Mouse (Mus musculus): ENCODE measurements around the gene Rab1b. TPM values are rescaled to one million over a fixed set of nuclear protein-coding genes. Genes with fewer than 3 reads are reported as not detected.
"Not testable (repeated sequence)": the region's sequence is repeated elsewhere in the genome, so short reads cannot be mapped to it uniquely, and the experiment has no call there.

Gene Rab1b
- 306 and 315 TPM in 2 replicates for polyA plus RNA-seq (2015; fragmentation: Nextera tagmentation; extraction: Ambion mirVana)

DNA sequence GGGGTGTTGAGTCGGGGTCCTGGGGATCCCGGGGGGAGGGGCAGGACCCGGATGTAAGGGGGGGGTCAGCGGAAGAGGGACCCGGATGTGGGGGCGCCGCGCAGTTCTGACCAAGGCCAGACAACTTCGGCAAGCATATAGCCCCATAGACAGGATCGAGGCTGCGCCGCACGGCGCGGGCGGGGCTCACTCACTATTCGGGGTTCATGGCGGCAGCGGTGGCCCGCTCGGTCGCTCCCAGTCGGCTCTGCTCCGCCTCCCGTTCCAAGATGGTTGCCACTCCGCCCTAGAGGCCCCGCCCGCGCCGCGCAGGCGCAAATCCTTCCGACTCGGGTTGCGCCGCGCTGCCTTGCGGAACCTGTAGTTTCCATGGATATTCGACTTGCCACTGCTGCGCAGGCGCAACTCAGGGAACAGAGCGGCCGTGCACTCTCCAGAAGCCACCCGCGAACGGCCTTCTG is at the start of gene Rab1b:
Gene Rab1b (minus strand): TSS at position 342 of the 461 bp plus-strand sequence.
- Histone ChIP-seq H3K27me3 (ENCODE audit: insufficient read depth, low read length) (no peaks in the 10 kb centered on the region), H3K9ac (replicated peaks; ENCODE audit: low read length) (peak within 1 kb of the TSS; percentile 94), H3K4me2 (replicated peaks; ENCODE audit: low read depth, low read length) (peak within 1 kb of the TSS; percentile 93), H3K4me1 (ENCODE audit: insufficient read depth, low read length) (peaks cover 28% of the 10 kb centered on the region), H3K27ac (ENCODE audit: low read length) (peak within 1 kb of the TSS; percentile 93), H3K36me3 (ENCODE audit: insufficient read depth, low read length) (peaks cover 61% of the 10 kb centered on the region), H3K9me3 (ENCODE audit: low read length) (no peaks in the 10 kb centered on the region), H3K4me3 (ENCODE audit: low read length) (peak within 1 kb of the TSS; percentile 88)
- 0% methylated on average over 45 of the region's 46 CpGs for WGBS
- peak; percentile 96 for ATAC-seq (ENCODE audit: low FRiP score, low TSS enrichment)

- H3K4me2 ChIP-seq (replicated peaks; ENCODE audit: low read depth, low read length): no peak overlapping the region
- 89% methylated on average over 6 of the region's 6 CpGs for WGBS
- H3K27ac ChIP-seq (ENCODE audit: low read length): no peak overlapping the region
- no peaks in the 10 kb centered on the region for H3K27me3 ChIP-seq (ENCODE audit: insufficient read depth, low read length)
- ATAC-seq (ENCODE audit: low FRiP score, low TSS enrichment): no peak
- H3K9ac ChIP-seq (replicated peaks; ENCODE audit: low read length): no peak overlapping the region
- H3K36me3 ChIP-seq (ENCODE audit: insufficient read depth, low read length): peaks cover 9% of the 10 kb centered on the region
- H3K4me1 ChIP-seq (ENCODE audit: insufficient read depth, low read length): no peaks in the 10 kb centered on the region
- H3K4me3 ChIP-seq (ENCODE audit: low read length): no peak overlapping the region
- no peaks in the 10 kb centered on the region for H3K9me3 ChIP-seq (ENCODE audit: low read length)
Measured at GRCm38 (mm10) chr19:5152261-5152660, 45.4 kb upstream of the Rab1b start.

DNA sequence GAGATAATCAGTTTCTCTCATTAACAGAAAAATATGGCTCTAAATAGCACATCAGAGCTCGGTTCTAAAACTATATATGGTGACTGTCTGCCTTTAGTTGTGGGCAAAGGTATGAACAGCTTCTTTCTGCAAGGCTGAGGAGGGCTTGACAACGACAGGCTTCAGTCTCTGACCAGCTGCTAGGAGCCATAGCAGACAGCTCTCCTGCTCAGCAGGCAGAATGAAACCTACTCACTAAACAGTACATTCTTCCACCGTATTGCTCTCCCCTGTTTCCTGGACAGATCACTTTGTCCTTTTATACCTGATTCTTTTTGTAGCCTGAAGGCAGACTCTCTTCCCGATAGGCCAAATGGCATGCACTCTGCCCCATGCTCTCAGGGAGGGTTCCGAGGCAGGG is 44.9 kb upstream of the Rab1b start:
- Histone ChIP-seq H3K27me3 (ENCODE audit: insufficient read depth, low read length) (no peaks in the 10 kb centered on the region), H3K36me3 (ENCODE audit: insufficient read depth, low read length) (peaks cover 9% of the 10 kb centered on the region), H3K4me1 (ENCODE audit: insufficient read depth, low read length) (no peaks in the 10 kb centered on the region), H3K27ac (ENCODE audit: low read length) (no peak overlapping the region), H3K4me2 (replicated peaks; ENCODE audit: low read depth, low read length) (no peak overlapping the region), H3K9ac (replicated peaks; ENCODE audit: low read length) (no peak overlapping the region), H3K4me3 (ENCODE audit: low read length) (no peak overlapping the region), H3K9me3 (ENCODE audit: low read length) (no peaks in the 10 kb centered on the region)
- WGBS: 90% methylated on average over 5 of the region's 5 CpGs
- no peak for ATAC-seq (ENCODE audit: low FRiP score, low TSS enrichment)

DNA sequence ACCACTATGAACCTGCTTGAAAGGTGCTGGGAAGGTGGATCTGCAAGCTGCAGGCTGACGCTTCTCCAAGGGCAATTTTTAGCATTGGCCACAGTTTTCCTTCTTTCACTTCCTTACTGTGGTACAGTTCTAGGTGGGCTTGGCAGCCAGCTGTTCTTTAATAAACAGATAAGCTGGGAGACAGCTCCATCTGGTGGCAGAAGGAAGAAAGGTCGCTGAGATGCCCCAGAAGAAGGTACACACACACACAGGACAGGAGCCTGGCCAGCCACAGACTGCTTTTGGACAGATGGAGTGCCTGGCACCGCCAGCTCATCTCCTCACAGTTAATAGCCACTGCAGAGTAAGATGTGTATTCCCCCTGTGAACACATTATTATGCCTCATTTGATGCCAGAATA is 44.5 kb upstream of the Rab1b start:
- 34% methylated on average over 3 of the region's 3 CpGs for WGBS
- H3K36me3 ChIP-seq (ENCODE audit: insufficient read depth, low read length): peaks cover 9% of the 10 kb centered on the region
- H3K9ac ChIP-seq (replicated peaks; ENCODE audit: low read length): no peak overlapping the region
- H3K27me3 ChIP-seq (ENCODE audit: insufficient read depth, low read length): no peaks in the 10 kb centered on the region
- no peak overlapping the region for H3K4me2 ChIP-seq (replicated peaks; ENCODE audit: low read depth, low read length)
- no peak overlapping the region for H3K4me3 ChIP-seq (ENCODE audit: low read length)
- no peaks in the 10 kb centered on the region for H3K4me1 ChIP-seq (ENCODE audit: insufficient read depth, low read length)
- H3K27ac ChIP-seq (ENCODE audit: low read length): no peak overlapping the region
- no peak for ATAC-seq (ENCODE audit: low FRiP score, low TSS enrichment)
- H3K9me3 ChIP-seq (ENCODE audit: low read length): no peaks in the 10 kb centered on the region

GRCm38 (mm10) chr19:5150358-5150757 is 43.5 kb upstream of the Rab1b start:
- Histone ChIP-seq H3K9ac (replicated peaks; ENCODE audit: low read length) (no peak overlapping the region), H3K27ac (ENCODE audit: low read length) (no peak overlapping the region), H3K9me3 (ENCODE audit: low read length) (no peaks in the 10 kb centered on the region), H3K4me1 (ENCODE audit: insufficient read depth, low read length) (no peaks in the 10 kb centered on the region), H3K4me2 (replicated peaks; ENCODE audit: low read depth, low read length) (no peak overlapping the region), H3K36me3 (ENCODE audit: insufficient read depth, low read length) (peaks cover 9% of the 10 kb centered on the region), H3K27me3 (ENCODE audit: insufficient read depth, low read length) (no peaks in the 10 kb centered on the region), H3K4me3 (ENCODE audit: low read length) (no peak overlapping the region)
- no peak for ATAC-seq (ENCODE audit: low FRiP score, low TSS enrichment)
- WGBS: 95% methylated on average over 6 of the region's 6 CpGs

GRCm38 (mm10) chr19:5149041-5149440 is 42.2 kb upstream of the Rab1b start:
- peaks cover 12% of the 10 kb centered on the region for H3K36me3 ChIP-seq (ENCODE audit: insufficient read depth, low read length)
- not testable (repeated sequence) for H3K9me3 ChIP-seq (ENCODE audit: low read length); H3K27ac ChIP-seq (ENCODE audit: low read length); H3K4me2 ChIP-seq (replicated peaks; ENCODE audit: low read depth, low read length); ATAC-seq (ENCODE audit: low FRiP score, low TSS enrichment); H3K9ac ChIP-seq (replicated peaks; ENCODE audit: low read length); H3K27me3 ChIP-seq (ENCODE audit: insufficient read depth, low read length); H3K4me1 ChIP-seq (ENCODE audit: insufficient read depth, low read length); H3K4me3 ChIP-seq (ENCODE audit: low read length)
- WGBS: 69% methylated on average over 5 of the region's 6 CpGs

DNA sequence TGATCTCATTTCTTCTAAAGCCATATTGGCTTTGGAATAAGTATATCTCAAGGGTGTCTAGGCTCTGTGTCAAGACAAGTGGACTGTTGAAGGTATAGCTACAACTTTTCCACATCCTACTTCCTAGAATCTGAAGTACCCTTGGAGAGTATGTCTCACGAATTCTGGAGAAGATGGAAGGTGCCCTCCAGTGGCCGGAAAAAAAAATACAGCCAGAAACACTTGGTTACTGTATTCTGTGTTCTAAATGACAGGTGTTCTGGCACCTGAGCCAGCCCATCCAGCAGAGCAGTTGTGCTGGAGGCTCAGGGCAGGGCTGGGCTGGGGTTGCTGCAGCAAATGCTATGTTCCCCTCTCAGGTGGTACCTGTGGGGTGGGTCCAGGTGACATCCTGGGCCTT is 32.8 kb upstream of the Rab1b start:
- Histone ChIP-seq H3K4me3 (ENCODE audit: low read length) (no peak overlapping the region), H3K4me2 (replicated peaks; ENCODE audit: low read depth, low read length) (no peak overlapping the region), H3K9ac (replicated peaks; ENCODE audit: low read length) (no peak overlapping the region), H3K4me1 (ENCODE audit: insufficient read depth, low read length) (no peaks in the 10 kb centered on the region), H3K27ac (ENCODE audit: low read length) (no peak overlapping the region), H3K36me3 (ENCODE audit: insufficient read depth, low read length) (peaks cover 21% of the 10 kb centered on the region; the same call in 1 of the 2 replicates), H3K9me3 (ENCODE audit: low read length) (no peaks in the 10 kb centered on the region), H3K27me3 (ENCODE audit: insufficient read depth, low read length) (no peaks in the 10 kb centered on the region)
- WGBS: 2% methylated on average over 2 of the region's 2 CpGs
- 0 out of 2 replicates have a peak, but pooled peaks have one; percentile 35 for ATAC-seq (ENCODE audit: low FRiP score, low TSS enrichment)

DNA sequence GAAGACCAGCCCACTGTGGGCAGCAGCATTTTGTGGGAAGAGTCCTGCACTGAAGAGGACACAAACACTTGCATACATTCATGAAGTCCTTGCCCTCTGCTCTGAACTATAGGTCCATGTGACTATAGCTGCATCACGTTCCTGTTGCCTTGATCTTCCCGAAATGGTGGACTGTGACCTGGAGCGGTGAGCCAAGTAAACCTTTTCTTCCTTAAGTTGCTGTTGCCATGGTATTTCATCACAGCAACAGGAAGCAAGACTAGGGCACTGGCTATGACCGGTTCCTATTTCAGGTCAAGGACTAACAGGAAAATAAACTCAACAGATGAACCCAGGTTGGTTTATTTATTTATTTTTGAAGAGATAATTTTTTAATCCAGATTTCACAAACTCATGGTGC is 24.4 kb upstream of the Rab1b start:
- no peak for ATAC-seq (ENCODE audit: low FRiP score, low TSS enrichment)
- Histone ChIP-seq H3K4me1 (ENCODE audit: insufficient read depth, low read length) (no peaks in the 10 kb centered on the region), H3K4me3 (ENCODE audit: low read length) (no peak overlapping the region), H3K27ac (ENCODE audit: low read length) (no peak overlapping the region), H3K4me2 (replicated peaks; ENCODE audit: low read depth, low read length) (no peak overlapping the region), H3K27me3 (ENCODE audit: insufficient read depth, low read length) (no peaks in the 10 kb centered on the region), H3K36me3 (ENCODE audit: insufficient read depth, low read length) (peaks cover 8% of the 10 kb centered on the region), H3K9ac (replicated peaks; ENCODE audit: low read length) (no peak overlapping the region), H3K9me3 (ENCODE audit: low read length) (no peaks in the 10 kb centered on the region)
- WGBS: 57% methylated on average over 4 of the region's 4 CpGs

DNA sequence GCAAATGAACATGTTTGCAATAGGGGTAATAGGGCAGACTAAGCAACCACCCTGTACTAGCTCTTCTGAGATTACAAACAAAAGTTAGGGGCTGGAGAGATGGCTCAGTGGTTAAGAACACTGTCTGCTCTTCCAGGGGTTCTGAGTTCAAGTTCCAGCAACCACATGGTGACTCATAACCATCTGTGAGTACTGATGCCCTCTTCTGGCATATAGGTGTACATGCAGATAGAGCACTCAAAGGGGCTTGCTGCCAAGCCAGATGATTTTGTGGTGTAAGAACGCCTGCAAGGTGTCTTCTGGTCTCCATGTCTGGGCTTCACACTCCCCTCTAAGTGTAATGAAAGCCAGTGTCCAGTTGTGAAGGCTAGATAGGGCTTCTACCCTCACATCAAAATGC is 22.9 kb upstream of the Rab1b start:
- Histone ChIP-seq H3K27ac (ENCODE audit: low read length) (no peak overlapping the region), H3K36me3 (ENCODE audit: insufficient read depth, low read length) (peaks cover 8% of the 10 kb centered on the region), H3K4me3 (ENCODE audit: low read length) (no peak overlapping the region), H3K9me3 (ENCODE audit: low read length) (no peaks in the 10 kb centered on the region), H3K4me1 (ENCODE audit: insufficient read depth, low read length) (no peaks in the 10 kb centered on the region), H3K4me2 (replicated peaks; ENCODE audit: low read depth, low read length) (no peak overlapping the region), H3K9ac (replicated peaks; ENCODE audit: low read length) (no peak overlapping the region), H3K27me3 (ENCODE audit: insufficient read depth, low read length) (no peaks in the 10 kb centered on the region)
- 39% methylated on average over 1 of the region's 1 CpGs for WGBS
- no peak for ATAC-seq (ENCODE audit: low FRiP score, low TSS enrichment)

DNA sequence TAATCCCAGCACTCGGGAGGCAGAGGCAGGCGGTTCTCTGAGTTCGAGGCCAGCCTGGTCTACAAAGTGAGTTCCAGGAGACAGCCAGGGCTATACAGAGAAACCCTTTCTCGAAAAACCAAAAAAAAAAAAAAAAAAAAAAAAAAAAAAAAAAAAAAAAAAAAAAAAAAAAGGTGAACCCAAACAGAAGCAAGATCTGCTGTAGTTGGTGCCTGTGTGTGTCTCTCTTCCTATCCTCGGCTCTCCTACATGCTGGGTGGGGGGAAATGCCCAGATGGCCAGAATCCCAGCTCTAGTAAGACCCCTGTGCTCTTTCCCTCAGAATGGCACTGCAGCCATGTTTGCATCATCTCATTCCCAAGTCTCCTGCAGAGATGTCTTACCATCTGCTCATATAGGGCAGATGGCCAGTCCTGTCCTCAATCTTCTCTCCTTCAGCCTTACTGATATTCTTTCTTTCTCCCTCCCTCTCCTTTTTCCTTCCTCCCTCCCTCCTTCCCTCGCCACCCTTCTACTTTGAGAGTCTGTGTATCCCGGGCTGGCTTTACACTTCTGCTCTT is 17.3 kb upstream of the Rab1b start:
- no peaks in the 10 kb centered on the region for H3K9me3 ChIP-seq (ENCODE audit: low read length)
- WGBS: 78% methylated on average over 7 of the region's 7 CpGs
- H3K4me1 ChIP-seq (ENCODE audit: insufficient read depth, low read length): 0 out of 2 replicates have a peak, but pooled peaks cover under 1% of the 10 kb centered on the region
- no peak overlapping the region for H3K9ac ChIP-seq (replicated peaks; ENCODE audit: low read length)
- no peak for ATAC-seq (ENCODE audit: low FRiP score, low TSS enrichment)
- H3K36me3 ChIP-seq (ENCODE audit: insufficient read depth, low read length): no peaks in the 10 kb centered on the region
- H3K4me2 ChIP-seq (replicated peaks; ENCODE audit: low read depth, low read length): no peak overlapping the region
- no peaks in the 10 kb centered on the region for H3K27me3 ChIP-seq (ENCODE audit: insufficient read depth, low read length)
- no peak overlapping the region for H3K27ac ChIP-seq (ENCODE audit: low read length)
- H3K4me3 ChIP-seq (ENCODE audit: low read length): no peak overlapping the region

Data from kidney, embryonic 16.5 days (tissue).